Mouse (Mus musculus) gastrocnemius, postnatal 36 days (tissue): ENCODE data around the gene Pdzd7. TPM values are rescaled to one million over a fixed set of nuclear protein-coding genes. Genes with fewer than 3 reads are reported as not detected.

Experiments
- DNase-seq, 2 experiments: peaks; one replicate each; pipeline ENCODE4 v3.0.0; 2022
- intact Hi-C: fragments of 180-260 bp; cut with DNase I; formaldehyde crosslinking; loops from one replicate; pipeline ENCODE4 v1.15.1; 2025
- total RNA-seq, 2 experiments: library from RNA; stranded (reverse); gene quantifications; 2 replicates each; pipeline ENCODE4 v1.2.3; 2021

Pdzd7 gene
- total RNA-seq, 2 experiments from 2014 or later, result 5.1 to 5.7 TPM

- intact Hi-C loops, result no loop called here
- peak in 1 of 2 experiments; percentile 22 for DNase-seq
Measured at GRCm38 (mm10) chr19:45032570-45033332, 12.8 kb downstream of the Pdzd7 start.

- intact Hi-C loops, result loop anchor here (2.0 kb wide), 1 partner anchor 19 kb away; no protein-coding TSS in a partner anchor
Measured at GRCm38 (mm10) chr19:45031780-45032179, 13.7 kb downstream of the Pdzd7 start.

GRCm38 (mm10) chr19:45030746-45031693 is 14.5 kb downstream of the Pdzd7 start:
- intact Hi-C loops, result loop anchor here (2.0 kb wide), 1 partner anchor 18 kb away; no protein-coding TSS in a partner anchor
- peak; percentile 59 to 74 for DNase-seq

More at GRCm38 (mm10) chr19:45031780-45032179, 13.7 kb downstream of the Pdzd7 start:
- peak; percentile 75 to 76 for DNase-seq

- DNase-seq, result peak; percentile 58 to 66
- intact Hi-C loops, result loop anchor here (2.0 kb wide), 1 partner anchor 17 kb away; no protein-coding TSS in a partner anchor
Measured at GRCm38 (mm10) chr19:45030111-45030510, 15.4 kb downstream of the Pdzd7 start.

- no peak for DNase-seq
- intact Hi-C loops, result no loop called here
Measured at GRCm38 (mm10) chr19:45029571-45029970, 15.9 kb downstream of the Pdzd7 start.

GRCm38 (mm10) chr19:45028746-45029145 is 16.8 kb downstream of the Pdzd7 start:
- DNase-seq, result no peak
- intact Hi-C loops, result no loop called here

- intact Hi-C loops, result no loop called here
- DNase-seq, result no peak
Measured at GRCm38 (mm10) chr19:45027848-45028247, 17.7 kb downstream of the Pdzd7 start.

- intact Hi-C loops, result no loop called here
Measured at GRCm38 (mm10) chr19:45026958-45027670, 18.4 kb downstream of the Pdzd7 start.

GRCm38 (mm10) chr19:45025937-45026568 is 19.5 kb downstream of the Pdzd7 start:
- intact Hi-C loops, result no loop called here
- DNase-seq, result no peak

More at GRCm38 (mm10) chr19:45026958-45027670, 18.4 kb downstream of the Pdzd7 start:
- DNase-seq, result peak in 1 of 2 experiments; percentile 53

GRCm38 (mm10) chr19:45024775-45025174 is 20.7 kb downstream of the Pdzd7 start:
- intact Hi-C loops, result no loop called here
- DNase-seq, result no peak

- DNase-seq, result no peak
- intact Hi-C loops, result no loop called here
Measured at GRCm38 (mm10) chr19:45023993-45024392, 21.5 kb downstream of the Pdzd7 start.

- no peak for DNase-seq
- intact Hi-C loops, result no loop called here
Measured at GRCm38 (mm10) chr19:45021362-45021761, 24.2 kb downstream of the Pdzd7 start.

- intact Hi-C loops, result no loop called here
- peak in 1 of 2 experiments; percentile 75 for DNase-seq
Measured at GRCm38 (mm10) chr19:45020348-45020747, 25.2 kb downstream of the Pdzd7 start.

GRCm38 (mm10) chr19:45018351-45018831 is 27.1 kb downstream of the Pdzd7 start:
- DNase-seq, result no peak
- intact Hi-C loops, result no loop called here

- peak; percentile 86 to 87 for DNase-seq
- intact Hi-C loops, result no loop called here
Measured at GRCm38 (mm10) chr19:45017909-45018308, 27.6 kb downstream of the Pdzd7 start.

GRCm38 (mm10) chr19:45017216-45017771 is 28.2 kb downstream of the Pdzd7 start:
- peak; percentile 85 to 86 for DNase-seq
- intact Hi-C loops, result no loop called here

- DNase-seq, result peak; percentile 78 to 85
- intact Hi-C loops, result no loop called here
Measured at GRCm38 (mm10) chr19:45016341-45017215, 28.9 kb downstream of the Pdzd7 start.
